Mouse (Mus musculus) hematopoietic stem cell, adult 5-6 weeks (primary cell): ENCODE data around the gene Uqcr11. TPM values are rescaled to one million over a fixed set of nuclear protein-coding genes. Genes with fewer than 3 reads are reported as not detected.
A peak's percentile ranks its signal among the peaks of the same experiment; 100 is the strongest.

Experiments used
- ATAC-seq, 2 experiments: fragments of 125-278 bp in 1 of 2; replicated peaks in 1 of 2; 2 replicates each; pipeline ENCODE4 v1.8.0; 2016 to 2017; ENCODE audit warnings: inconsistent platforms in 2 of 2, mild to moderate bottlenecking in 2 of 2, moderate number of reproducible peaks in 2 of 2, low read depth in 1 of 2, moderate TSS enrichment in 1 of 2; ENCODE audit not compliant: low FRiP score in 2 of 2, poor library complexity in 2 of 2, severe bottlenecking in 2 of 2, insufficient read depth in 1 of 2, low TSS enrichment in 1 of 2
- total RNA-seq: library from RNA; stranded (forward); fragments of 172-1452, 232-1000 nt; gene quantifications from 2 replicates; pipeline ENCODE4 v1.2.3, GENCODE M21; 2017

Gene Uqcr11
- total RNA-seq, 1 experiment from 2014 or later, result 94.4 TPM

DNA sequence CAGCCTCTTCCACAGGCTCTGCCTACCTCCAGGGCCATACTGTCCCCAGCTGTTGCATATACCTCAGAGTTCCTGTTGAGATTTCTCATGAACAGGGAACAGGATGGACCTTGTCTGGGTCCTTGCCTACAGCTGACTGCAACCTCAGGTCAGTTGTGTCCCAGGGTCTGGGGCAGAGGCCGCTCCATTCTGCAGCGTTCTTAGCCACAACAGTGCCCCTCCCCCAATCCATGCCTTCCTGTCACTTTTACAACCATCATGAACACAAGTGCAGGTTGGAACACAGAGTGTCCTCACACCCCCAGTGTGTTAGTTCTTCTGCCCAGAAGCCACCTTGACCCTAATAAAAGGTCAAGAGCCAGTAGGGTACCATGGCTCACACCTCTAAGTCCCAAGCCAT lies 17.9 kb downstream of the Uqcr11 start:
- no peak for ATAC-seq

DNA sequence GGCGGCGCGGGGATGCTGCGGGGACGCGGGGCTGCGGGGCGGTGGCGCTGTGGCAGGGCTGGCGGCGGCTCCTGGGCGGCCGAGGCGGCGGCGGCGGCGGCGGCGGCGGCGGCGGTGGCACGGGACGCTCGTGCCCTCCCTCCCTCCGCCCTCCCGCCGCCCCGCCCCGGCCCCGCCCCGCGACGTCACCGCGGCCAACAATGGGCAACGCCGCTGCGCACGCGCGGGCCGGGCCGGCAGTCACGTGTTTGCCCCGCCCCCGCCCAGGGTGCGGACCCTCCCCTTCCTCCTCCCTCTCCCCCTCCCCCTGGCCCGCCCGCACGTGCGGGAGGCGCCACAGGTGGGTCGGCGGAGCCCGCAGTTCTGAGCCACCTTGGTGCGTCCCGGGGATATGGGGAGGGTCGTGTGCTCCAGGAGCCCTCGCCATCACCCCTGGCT lies 19.1 kb downstream of the Uqcr11 start, which contains the start of gene Mex3d:
TSS of gene Mex3d (minus strand) at position 138 of the 438 bp plus-strand sequence.
- peak in 1 of 2 experiments; percentile 26; a peak in 1 of 4 replicates for ATAC-seq

DNA sequence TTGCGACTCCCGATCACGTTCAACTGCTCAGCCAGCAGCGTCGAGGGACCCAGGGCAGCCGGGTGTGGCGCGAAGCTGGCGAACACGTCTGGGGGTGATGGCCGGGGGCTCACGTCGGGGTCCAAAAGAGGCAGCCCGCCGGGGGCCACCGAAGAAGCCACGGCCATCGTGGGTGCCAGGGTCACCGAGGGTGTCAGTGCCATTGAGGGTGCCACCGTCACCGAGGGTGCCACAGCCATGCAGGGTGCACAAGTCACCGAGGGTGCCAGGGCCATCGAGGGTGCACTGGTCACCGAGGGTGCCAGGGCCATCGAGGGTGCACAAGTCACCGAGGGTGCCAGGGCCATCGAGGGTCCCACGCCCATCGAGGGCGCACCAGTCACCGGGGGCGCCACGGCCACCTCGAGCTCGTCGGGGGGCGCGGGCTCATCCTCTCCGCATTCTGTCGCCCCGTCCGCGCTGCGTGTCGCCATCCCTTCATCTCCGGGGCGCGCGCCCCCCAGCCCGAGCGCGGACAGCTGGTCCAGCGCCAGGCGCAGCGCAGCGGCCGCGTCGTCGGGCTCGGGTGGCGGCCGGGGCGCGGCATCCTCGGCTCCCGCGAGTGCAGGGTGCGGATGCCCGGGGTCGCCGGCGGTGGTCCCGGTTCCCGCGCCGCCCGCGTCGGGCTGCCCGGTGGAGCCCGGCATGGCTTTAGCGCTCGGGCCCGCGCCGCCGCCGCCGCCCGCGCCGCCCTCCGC lies 19.7 kb downstream of the Uqcr11 start:
- no peak for ATAC-seq

DNA sequence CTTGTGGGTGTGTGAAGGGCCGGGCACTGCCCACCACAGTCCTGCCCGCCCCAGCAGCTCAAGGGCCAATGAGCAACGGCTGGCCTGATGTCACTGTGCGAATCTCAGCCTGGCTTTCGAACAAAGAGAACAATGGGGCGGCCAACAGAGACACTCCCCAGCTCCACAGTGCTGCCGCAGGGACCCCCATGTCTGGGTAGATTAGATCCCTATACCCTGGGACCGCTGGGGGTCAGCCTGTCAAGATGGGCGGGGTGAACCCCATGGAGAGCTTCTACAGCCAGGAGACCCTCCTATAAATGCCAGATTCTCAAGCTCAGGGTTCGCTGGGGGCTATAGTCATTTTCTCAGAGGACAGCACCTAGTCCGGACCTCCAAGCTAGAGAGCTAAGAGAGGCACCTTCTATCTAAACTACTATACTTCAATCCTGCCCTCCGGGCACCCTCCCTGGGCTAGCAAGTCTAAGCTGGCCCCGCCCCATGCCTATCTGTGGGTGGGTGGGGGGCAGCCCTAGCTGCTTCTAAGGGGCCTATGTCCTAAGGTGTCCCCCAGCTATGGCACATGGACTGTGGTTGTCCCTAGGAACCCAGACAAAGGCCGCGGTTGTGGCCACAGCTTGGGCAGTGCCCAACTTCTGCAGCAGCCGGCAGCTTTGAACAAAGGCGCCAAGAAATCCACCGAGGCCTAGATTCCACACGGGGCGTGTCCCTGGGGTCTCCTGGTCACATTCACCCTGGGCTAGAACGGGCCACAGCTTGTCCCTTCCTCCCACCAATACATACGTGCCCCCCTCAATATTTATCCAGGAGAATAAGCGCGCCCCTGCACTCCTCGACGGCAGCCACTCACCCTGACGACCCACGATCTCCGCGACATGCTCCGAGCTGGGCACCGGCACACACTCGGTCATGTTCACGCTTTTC lies 20.6 kb downstream of the Uqcr11 start:
- no peak for ATAC-seq

DNA sequence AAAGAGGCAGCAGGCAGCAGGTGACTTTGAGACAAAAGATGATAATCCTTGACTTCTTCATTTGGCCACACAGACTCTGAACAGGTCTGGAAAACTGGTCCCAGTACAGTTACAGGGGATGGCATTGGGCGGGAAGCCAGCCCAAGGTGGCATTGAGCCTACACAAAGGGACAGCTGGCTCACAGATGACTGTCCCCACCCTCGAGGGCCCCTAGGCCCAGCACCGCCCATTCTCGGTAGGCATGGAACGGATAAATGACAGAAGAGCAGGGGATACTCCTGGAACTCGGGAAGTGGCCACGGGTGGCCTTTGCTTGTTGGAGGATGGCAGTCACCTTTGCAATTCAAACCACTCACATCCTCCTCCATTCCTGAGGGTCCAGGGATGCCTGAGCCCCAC lies 21.3 kb downstream of the Uqcr11 start:
- ATAC-seq, result no peak

DNA sequence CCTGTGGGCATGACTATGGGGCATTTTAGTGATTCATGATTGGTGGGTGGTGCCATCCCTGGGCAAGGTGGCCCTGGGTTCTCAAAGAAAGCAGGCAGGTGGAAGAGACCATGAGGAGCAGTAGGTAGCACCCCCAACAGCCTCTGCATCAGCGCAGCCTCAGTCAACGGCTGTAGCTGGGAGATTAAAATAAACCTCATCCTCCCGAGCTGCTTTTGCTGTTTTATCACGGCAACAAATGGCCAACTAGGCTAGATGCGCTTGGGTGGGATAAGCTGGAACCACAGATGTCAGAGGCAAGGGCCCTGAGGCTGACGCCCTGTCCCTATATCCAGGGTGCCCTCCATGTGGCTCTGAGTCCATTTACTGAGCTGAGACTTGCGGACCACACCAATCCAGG lies 21.9 kb downstream of the Uqcr11 start:
- no peak for ATAC-seq

DNA sequence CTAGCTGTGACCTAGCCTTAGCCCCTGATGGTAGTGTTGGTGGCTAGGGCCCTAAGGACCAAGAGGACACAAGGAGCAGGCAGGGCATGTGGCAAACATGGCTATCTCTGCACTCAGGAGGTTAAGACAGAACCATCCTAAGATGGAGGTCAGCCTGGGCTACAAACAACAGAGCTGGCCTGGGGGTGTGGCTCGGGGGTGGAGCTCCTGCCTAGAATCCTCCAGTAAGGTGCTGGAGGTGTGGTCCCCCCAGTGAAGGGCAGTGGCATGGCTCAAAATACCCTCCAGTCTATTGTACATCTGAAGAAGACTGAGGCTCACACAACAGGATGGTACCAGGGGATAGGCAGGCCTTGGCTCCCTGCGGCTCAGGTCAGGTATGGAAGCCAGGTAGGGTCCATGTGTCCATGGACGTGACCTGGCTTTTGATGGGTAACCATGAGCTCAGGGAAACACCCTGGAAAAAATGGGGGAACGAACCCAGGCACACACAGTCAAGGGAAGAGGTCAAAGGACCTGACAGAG lies 22.5 kb downstream of the Uqcr11 start:
- ATAC-seq, result no peak

DNA sequence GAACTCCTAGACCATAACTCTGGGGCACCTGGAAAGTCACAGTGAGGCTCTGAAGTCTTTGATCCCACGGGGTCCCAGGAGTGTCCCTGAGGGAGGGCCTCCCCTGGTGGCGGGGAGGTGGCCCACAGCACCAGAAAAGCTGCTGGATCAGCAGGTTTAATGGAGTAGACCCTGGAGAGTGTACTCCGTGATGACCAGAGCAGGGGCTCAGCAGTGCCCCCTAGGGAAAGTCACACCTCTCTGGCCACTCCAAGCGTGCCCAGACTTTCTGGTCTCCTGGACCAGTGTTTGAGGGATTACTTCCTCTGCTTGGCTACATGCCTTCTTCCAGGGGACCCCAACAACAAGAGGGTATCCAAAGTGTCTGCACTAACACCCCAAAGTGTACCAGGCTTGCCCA lies 23.2 kb downstream of the Uqcr11 start:
- no peak for ATAC-seq

DNA sequence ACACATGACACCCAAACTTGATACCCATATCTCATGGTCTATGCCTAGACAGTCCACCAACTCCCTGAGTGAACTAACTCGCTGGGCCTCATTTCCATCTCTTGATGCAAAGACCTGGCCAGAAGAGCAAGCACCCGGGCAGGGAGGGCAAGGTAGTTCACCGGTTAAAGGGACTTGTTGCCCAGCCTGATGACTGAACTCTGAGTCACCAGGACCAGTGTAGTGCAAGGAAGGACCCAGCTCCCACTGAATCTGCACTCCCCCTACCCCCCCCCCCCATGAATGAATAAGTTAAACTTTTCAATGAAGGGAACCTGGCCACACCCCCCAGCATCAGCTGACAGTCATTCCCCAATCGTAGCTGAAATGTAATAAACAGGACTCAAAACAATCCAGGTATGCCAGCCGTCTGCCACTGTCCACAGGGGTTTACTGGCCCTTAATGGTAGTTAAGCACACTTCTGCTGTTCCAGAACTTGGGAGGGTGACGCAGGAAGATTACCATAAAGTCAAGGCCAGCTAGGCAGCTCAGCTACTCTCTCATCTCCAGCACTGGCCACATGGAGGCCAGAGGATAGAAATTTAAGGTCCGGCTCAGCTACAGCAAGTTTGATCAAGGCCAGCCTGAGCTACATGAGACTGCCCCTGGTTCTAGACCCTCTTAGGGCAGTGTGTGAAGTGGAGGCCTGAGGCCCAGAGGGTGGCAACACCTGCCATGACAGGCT lies 23.8 kb downstream of the Uqcr11 start:
- ATAC-seq, result no peak

DNA sequence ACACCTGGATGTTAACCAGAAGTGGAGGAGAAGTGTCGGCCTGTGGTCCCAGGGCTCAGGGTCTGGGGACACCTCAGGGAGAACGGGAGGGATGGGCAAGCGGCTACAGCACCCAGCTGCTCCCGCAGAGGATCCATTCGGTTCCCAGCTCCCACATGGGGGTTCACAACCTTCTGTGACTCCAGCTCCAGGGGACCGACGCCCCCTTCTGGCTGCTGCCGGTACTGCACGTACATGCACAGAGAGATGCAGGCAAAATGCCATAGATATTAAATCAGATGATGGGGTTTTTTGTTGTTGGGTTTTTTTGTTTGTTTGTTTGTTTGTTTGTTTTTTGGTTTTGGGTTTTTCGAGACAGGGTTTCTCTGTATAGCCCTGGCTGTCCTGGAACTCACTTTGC lies 28.9 kb downstream of the Uqcr11 start:
- ATAC-seq, result no peak

DNA sequence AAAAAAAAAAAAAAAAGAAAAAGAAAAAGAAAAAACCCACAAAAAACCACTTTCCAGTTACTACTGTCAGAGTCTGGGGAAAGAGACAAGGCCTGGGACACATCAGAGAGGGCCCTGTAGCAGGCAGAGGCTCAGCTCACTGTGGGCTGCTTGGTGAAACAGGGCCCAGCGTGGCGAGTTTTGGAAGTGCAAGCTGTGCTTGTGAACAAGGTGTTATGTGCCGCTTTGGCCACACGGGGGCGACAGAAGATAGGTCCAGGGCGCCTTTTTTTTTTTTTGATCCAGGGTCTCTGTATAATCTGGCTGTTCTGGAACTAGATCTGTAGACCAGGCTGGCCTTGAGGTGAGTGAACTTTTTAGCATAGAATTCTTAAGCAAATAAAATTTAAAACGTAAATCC lies 30.5 kb downstream of the Uqcr11 start:
- ATAC-seq, result peak; percentile 78 to 80

DNA sequence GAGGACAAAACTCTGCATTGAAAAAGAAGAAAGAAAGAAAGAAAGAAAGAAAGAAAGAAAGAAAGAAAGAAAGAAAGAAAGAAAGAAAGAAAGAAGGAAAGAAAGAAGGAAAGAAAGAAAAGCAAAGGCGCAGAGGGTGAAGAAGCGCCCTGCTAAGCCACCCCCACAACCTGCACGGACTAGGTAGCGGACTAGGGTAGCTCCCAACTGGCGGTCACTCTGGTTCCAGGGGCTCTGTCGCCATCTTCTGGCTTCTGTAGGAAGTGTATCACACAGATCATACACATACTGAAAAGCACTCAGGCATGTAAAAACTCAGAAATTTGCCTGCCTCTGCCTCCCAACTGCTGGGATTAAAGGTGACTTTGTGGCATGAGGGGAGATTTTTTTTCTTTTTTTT lies 32.6 kb downstream of the Uqcr11 start:
- peak; percentile 15 to 37; a peak in 1 of 4 replicates for ATAC-seq

DNA sequence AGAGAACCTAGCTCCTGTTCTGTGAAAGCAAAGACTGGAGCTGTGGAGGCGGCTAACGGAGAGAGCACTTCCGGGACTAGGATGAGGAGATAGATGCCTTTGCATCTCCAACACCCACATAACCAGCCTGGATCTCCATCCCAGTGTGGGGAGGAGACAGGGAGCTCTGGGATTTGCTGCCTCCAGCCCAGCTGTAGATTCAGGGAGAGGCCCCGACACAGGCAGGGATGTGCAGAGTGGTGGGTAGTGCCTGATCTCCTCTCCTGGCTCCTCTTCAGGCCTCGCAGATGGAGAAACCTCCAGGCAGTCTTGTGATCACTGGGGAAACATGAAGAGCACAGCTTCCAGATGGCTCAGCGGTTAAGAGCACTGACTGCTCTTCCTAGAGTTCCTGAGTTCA lies 33.9 kb downstream of the Uqcr11 start:
- ATAC-seq, result no peak

DNA sequence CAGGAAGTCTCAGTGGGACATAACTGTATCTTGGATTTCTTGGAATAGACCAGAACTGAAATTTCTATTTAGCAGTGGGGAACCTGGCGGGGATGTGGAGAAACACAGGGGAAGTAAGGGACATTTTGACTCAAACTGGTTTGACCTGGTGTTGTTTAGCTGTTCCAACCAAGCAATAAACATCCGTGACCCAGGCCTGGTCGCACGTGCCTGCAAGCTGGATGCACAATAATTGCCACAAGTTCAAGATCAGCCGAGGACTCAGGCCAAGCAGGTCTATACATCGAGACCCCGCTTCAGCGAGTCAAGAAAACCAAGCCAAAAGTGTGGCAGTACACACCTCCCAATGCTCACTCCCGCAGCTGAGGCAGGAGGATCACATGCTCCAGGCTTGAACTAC lies 34.6 kb downstream of the Uqcr11 start:
- no peak for ATAC-seq

DNA sequence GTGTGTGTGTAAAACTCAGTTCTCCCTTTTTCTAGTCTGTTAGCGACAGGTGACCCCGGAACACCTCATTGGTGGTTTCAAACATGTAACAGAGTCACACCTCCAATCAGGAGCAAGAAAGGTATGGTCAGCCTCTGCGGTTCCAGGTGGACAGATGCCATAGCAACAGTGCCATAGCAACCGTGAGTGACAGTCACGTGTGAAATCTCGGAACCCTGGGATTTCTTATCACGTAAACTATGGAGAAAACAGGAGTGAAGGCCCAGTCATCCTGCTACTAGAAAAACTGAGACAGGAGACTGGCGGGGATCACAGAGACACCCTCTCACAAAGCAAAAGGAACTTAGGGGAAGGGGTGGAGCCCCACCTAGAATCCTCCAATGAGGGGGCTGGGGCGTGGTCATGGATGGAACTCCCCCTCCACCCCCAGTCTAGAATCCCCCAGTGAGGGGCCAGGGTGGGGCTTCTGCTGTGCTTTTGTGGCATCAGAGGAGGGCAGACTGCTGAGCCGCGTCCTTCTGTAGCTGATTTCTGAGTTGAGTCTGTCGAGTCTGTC lies 35.1 kb downstream of the Uqcr11 start:
- peak; percentile 25 to 59 for ATAC-seq

DNA sequence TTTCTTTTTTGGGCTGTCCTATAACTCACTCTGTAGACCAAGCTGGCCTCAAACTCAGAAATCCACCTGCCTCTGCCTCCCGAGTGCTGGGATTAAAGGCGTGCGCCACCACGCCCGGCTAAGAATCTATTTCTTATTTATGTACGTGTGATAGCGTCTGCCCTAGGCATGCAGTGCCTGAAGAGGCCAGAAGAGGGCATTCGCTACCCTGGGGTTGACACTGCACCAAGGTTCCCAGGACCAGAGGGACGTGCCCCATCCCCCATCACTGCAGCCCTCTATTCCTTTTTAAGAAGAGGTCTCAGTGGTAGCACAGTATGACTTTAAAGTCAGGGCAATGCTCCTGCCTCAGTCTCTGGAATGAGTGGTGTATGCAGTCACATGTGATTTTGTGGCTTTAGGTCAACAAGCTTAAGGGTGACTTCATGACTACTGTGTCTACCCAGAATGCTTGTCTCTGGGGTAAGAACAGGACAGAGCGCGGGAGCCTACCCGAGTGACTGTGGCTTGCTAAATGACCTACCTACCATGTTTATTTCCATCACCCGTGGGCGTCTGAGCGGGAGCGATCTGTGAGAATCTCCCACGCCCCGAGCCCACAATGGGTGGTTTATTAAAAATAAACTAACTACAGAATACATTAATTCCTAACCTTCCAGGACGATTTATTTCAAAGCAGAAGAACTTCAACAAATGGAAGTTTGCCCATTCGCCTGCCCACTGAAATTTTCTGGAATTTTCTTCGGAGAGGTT lies 36.5 kb downstream of the Uqcr11 start:
- no peak for ATAC-seq

DNA sequence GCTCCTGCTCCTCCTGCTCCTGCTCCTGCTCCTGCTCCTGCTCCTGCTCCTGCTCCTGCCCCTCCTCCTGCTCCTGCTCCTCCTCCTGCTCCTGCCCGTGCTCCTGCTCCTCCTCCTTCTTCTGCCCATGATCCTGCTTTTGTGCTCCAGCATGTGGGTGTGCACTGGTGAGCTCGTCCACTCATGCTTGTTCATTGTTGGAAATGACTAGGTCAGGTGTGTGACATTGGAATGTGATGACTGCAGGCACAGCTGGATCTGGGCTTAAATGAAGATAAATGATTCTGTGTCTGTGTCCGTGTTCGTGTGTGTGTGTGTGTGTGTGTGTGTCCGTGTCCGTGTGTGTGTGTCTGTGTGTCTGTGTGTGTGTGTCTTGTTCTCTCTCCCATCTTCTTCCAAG lies 38.2 kb downstream of the Uqcr11 start:
- ATAC-seq, result no peak
